Mouse (Mus musculus): ENCODE results near the gene Gm21833.

DNA sequence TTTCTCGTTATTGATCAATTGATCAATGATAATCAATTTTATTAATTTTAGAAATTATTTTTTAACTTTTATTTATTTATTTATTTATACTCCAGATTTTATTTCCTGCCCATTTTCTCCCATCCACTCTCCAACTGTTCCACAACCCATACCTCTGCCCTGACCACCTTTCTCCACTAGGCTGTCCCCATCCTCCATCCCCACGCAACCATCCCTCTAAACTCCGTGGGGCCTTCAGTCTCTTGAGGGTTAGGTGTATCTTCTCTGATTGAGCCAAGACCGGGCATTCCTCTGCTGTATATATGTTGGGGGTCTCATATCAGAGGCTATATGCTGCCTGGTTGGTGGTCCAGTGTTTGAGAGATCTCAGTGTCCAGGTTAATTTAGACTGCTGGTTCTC is 31.7 kb upstream of the Gm21833 start:
- TF ChIP-seq POLR2A (IDR thresholded peaks at IDR 0.05; ENCODE audit: control insufficient read depth, low read depth, low read length) (no peak), CTCF (IDR thresholded peaks at IDR 0.05; ENCODE audit: control insufficient read depth, insufficient read depth, insufficient replicate concordance, low read depth, low read length) (no peak)

All from testis, adult 2 months (tissue).